Mouse (Mus musculus): ENCODE results near the gene Ninj1.
A peak's percentile ranks its signal among the peaks of the same experiment; 100 is the strongest.

The Ninj1 gene

GRCm38 (mm10) chr13:49196211-49196610, 8.9 kb downstream of the Ninj1 start:
- no peak for DNase-seq (ENCODE audit: low read depth, low spot score)

DNA sequence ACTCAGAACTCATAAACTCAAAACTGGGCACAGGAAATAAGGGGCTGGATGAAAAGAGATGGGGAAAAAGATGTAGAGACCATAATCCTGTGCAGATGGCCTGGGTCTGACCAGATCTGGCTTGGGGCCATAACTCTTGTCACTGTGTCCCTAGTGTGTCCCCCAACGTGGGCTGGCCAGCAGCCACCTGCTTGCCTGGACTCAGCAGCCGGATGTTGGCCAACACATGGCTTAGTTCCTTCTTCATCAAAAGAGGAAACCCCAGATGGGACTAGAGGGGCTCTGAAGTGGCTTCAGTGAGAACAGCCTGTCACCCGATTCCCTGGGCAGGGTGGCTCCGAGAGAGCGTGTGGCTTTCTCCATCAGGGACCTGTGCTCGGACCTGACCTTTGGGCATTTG, 9.5 kb downstream of the Ninj1 start:
- no peak for DNase-seq (ENCODE audit: low read depth, low spot score)

DNA sequence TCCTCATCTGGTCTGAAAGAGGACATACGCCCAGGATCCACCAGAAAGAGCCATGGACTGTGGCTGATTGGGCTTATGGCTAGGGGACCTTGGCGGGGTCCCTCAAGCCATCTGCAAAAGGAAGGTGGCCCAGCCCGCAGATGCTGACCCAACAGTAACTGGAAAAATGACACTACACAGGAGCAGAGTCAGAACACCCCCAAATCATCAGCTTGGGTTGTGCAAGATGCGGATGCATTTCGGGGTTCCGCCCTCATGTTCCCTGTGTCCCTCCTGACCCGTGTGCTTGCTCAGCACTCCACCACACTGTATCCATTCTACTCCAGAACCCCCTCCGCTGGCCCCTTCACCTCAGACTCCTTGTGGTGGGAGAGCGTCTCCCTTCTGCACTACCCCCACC, 11.4 kb downstream of the Ninj1 start:
- no peak for DNase-seq (ENCODE audit: low read depth, low spot score)

- DNase-seq (ENCODE audit: low read depth, low spot score): no peak
Measured at GRCm38 (mm10) chr13:49199891-49200290, 12.6 kb downstream of the Ninj1 start.

- no peak for DNase-seq (ENCODE audit: low read depth, low spot score)
Measured at GRCm38 (mm10) chr13:49200688-49201087, 13.4 kb downstream of the Ninj1 start.

DNA sequence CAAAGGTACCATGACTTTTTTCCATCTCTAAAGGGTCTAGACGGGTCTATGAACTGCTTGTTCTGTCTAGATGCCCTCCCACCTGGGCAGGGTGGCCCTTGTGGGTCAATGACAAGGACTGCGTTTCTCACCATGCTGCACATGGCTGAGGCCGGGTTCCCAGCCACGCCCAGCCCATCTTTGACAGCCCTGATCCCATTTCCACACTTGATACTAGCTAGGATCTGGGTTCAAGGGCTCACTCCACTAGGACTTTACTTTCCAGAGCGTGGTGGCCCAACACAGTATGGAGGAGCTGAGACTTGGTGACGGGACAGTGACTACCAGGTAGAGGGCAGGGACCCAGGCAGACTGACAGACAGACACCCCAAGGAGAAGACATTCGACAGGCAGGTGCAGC, 15.3 kb downstream of the Ninj1 start:
- no peak for DNase-seq (ENCODE audit: low read depth, low spot score)

GRCm38 (mm10) chr13:49205381-49205998, 18.2 kb downstream of the Ninj1 start:
- DNase-seq (ENCODE audit: low read depth, low spot score): peak; percentile 76

DNA sequence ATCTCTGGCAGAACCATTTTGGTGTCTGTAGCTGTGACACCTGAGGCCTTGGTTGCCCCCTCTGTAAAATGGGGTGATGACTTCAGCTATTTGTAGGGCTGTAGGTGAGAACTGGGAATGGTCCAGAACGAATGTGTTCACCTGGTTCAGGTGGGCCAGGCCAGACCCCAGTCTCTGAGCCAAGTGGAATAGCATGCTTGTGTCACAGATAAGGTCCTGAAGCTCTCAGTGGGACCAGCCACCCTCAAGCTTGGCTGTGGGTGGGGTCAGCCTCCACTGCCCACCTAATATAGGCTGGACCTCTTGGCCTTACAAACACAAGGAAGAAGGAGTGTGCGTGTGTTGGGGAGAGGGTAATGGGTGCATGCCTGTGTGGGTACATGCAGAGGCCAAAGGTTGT, 19.1 kb downstream of the Ninj1 start:
- DNase-seq (ENCODE audit: low read depth, low spot score): no peak

- no peak for DNase-seq (ENCODE audit: low read depth, low spot score)
Measured at GRCm38 (mm10) chr13:49209306-49209705, 22.0 kb downstream of the Ninj1 start.

- DNase-seq (ENCODE audit: low read depth, low spot score): no peak
Measured at GRCm38 (mm10) chr13:49212711-49213500, 25.6 kb downstream of the Ninj1 start.

GRCm38 (mm10) chr13:49213531-49213932, 26.2 kb downstream of the Ninj1 start:
- peak; percentile 69 for DNase-seq (ENCODE audit: low read depth, low spot score)

- DNase-seq (ENCODE audit: low read depth, low spot score): no peak
Measured at GRCm38 (mm10) chr13:49214454-49214853, 27.2 kb downstream of the Ninj1 start.

- no peak for DNase-seq (ENCODE audit: low read depth, low spot score)
Measured at GRCm38 (mm10) chr13:49215128-49215503, 27.8 kb downstream of the Ninj1 start.

DNA sequence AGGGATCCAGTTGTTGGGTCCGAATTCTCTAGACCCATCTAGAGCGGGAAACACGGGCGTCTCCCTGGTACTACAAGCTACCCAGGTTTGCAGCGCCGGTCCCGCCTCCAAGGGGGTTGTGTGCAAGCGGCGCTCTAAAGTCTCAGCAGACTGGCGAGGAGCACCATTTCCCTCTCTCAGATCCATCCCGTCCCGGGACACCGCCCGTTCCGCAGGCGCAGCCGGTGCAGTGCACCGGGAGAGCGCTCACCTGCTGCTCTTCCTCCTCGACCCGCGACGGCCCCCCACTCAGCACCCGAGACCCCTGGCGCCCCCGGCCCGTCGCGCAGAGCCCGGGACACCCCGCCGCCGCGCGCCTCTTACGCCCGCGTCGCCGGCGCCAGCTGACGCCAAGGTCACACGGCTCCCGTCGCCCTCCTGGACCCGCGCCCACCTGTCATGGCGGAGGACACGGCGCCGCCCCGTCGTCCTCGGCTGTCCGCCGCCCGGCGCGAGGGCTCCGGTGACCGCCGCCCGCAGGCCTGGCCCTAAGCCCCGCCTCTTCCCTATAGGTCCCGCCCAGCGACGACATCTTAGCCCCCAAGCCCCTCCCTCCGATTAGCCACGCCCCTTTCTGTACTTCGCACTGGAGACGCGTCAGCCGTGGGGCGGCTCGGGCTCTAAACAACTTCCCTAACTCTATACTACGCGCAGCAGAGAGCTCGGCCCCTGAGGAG, 28.4 kb downstream of the Ninj1 start, which contains the start of gene Card19:
TSS of gene Card19 (minus strand) at position 534 of the 716 bp plus-strand sequence.
- DNase-seq (ENCODE audit: low read depth, low spot score): peak; percentile 95

GRCm38 (mm10) chr13:49216220-49216552, 28.9 kb downstream of the Ninj1 start:
- no peak for DNase-seq (ENCODE audit: low read depth, low spot score)

DNA sequence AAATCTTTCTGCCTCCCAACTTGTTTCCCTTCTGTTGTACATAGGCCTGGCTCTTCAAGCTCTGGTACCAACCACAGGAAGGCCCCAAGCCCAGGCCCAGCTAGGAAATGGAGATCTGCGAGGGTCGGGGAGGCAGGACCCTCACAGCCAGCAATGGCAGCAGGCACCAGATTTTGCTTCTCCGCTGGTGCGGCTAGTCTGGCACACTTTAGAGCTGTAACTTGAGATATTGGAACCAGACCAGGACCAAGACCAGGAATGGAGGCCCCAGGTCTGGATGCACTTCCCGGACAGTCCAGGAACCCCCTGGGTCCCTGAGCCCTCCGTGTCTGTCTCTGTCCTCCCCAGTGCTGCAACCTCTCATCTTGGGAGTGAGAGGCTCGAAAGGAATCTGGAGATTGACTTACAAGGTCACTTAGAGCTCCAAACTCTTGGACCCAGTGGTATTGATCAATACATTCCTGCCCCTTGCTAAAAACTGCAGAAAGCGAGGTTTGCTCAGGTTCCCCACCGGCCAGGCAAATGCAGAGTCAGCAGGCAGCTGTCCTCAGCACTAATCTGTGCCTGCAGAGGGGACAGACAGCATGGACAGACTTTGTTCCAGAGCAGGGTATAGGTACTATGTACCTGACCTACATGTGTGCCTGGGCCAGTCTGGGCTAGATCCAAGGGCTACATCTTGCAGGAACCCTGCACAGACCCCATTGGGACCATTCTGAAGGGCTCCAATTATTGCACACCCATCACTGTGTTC, 29.7 kb downstream of the Ninj1 start:
- no peak for DNase-seq (ENCODE audit: low read depth, low spot score)

DNA sequence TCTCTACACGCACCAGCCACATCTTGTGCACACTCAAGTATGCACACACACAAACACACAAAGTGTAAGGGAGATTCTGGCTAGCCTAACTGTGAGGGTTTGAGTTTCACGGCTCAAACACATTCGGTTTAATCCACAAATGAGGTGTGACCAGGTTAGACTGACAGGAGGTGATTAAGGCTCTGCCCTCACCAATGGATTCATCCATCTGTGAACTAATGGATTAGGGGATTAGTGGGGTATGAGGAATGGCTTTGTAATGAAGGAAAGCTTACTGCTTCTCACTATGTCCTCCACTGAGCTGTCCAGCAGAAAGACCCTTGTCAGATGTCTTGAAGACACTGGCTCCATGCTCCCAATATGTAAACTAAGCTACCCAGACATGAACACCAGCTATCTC, 31.4 kb downstream of the Ninj1 start:
- DNase-seq (ENCODE audit: low read depth, low spot score): no peak

GRCm38 (mm10) chr13:49219367-49219766, 32.1 kb downstream of the Ninj1 start:
- no peak for DNase-seq (ENCODE audit: low read depth, low spot score)

- no peak for DNase-seq (ENCODE audit: low read depth, low spot score)
Measured at GRCm38 (mm10) chr13:49220912-49221311, 33.6 kb downstream of the Ninj1 start.

- DNase-seq (ENCODE audit: low read depth, low spot score): no peak
Measured at GRCm38 (mm10) chr13:49224314-49224713, 37.0 kb downstream of the Ninj1 start.

DNA sequence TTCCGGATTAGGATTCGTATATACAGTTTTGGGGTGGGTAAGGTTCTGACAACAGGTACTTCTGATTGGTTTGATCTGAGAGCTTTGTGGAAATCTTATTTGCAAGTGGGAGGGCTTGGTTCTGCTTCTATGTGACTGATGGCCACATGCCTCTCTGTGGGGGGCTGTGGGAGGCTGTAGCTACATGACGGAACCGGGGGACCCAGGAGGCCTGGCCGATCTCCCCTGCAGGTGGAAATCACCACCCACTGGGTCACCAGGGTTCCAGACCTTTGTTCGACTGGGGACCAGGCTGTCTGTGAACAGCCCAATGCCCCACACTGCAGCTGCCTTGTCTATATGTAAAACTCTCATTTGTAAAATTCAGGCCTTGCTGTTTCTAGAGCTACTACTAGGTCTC, 37.4 kb downstream of the Ninj1 start:
- no peak for DNase-seq (ENCODE audit: low read depth, low spot score)

GRCm38 (mm10) chr13:49225159-49225558, 37.9 kb downstream of the Ninj1 start:
- peak; percentile 39 for DNase-seq (ENCODE audit: low read depth, low spot score)

Measured in CD4-positive helper T cell, adult 2 months (primary cell).